Mouse (Mus musculus): ENCODE data around the gene Slc35f2.

- TF ChIP-seq CTCF (IDR thresholded peaks at IDR 0.05; ENCODE audit: control insufficient read depth, insufficient read depth, insufficient replicate concordance, low read depth, low read length) = no peak
- TF ChIP-seq POLR2A (IDR thresholded peaks at IDR 0.05; ENCODE audit: control insufficient read depth, low read depth, low read length) = no peak
Measured at GRCm38 (mm10) chr9:53772121-53772561, 803 bp downstream of the Slc35f2 start.

Measured in testis, adult 2 months (tissue).